Mouse (Mus musculus): ENCODE data around the gene Rbm19.
"Not testable (repeated sequence)": the region's sequence is repeated elsewhere in the genome, so short reads cannot be mapped to it uniquely, and the experiment has no call there.

The Rbm19 gene

DNA sequence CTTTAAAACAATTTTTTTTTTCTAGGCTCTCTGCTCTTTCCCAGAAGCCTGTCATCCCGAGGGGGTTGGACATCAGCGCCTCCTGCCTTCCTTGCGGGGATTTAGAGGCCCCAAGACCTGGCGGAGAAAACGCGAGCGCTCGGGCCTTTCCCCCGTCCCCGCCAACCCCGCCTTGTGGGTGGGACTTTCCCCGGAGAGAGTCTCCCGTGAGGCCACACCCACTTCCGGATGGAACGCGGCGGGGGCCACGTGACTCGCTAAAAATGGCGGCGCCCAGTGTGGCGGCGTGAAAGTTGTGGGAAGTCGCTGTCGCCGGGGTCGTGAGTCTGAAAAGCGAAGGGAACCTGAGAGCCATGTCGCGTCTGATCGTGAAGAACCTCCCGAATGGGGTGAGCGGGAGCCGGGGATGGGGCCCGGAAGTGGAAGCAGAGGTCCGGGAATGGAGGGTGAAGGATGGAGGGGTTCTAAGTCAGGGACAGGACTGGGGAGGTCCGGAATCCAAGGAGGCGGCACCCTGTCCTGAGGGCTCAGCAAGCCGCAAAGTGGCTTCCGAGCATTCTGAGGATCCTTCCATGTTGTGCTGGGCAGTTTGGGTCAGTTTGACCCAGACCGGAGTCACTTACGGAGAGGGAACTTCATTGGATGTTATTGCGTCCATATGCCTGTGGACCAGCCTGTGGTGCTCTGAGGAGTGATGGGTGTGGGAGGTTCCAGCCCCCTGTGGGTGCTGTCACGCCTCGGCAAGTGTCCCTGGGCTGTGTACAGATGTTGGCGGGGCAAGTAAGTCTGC is at the start of gene Rbm19:
Gene Rbm19, plus strand, starts transcription at position 205 of the 790 bp plus-strand sequence.
- DNase-seq (ENCODE audit: low spot score in 2 of 2), result peak; percentile 87 to 96

GRCm38 (mm10) chr5:120067266-120067665 is 49.0 kb upstream of the Rbm19 start:
- DNase-seq (ENCODE audit: low spot score in 2 of 2), result no peak

DNA sequence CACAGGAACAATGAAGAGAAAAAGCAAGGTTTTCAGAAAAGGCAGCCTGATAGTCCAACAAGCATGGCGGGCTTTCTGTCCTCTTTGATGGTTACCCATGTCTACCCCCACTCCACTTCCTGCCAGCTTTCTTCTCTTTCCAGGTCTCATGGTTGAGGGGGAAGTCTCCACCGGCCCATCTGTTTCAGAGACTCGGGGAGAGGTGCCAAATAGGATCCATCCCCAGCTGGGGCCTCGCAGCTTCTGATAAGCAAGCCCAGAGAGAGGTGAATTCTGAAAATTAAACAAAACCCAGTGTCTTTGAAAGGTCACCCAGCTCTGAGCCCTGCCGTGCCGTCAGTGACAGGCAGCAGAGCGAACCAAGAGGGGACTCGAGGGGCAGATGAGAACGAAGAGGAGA is 42.2 kb upstream of the Rbm19 start:
- DNase-seq (ENCODE audit: low spot score in 2 of 2), result no peak

DNA sequence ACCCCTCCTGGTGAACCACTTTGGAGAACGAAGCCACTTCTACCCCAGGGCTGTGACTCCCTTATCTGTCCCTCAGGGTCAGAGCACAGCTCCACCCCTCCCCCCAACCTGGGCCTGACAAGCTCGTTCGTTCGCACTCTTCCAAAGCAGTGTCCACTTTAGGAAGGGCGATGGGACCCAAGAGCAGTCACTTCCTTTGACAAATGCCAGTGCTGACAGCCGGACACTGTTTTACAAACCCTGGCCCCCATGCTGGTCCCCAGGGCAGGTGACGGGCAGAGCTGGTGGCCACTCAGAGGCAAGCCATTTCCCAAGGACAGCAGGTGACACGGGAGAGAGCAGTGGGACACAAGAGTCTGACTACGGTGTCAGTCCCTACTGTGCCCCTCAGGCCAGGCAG is 36.2 kb upstream of the Rbm19 start:
- DNase-seq (ENCODE audit: low spot score in 2 of 2), result no peak

GRCm38 (mm10) chr5:120080468-120080867 is 35.8 kb upstream of the Rbm19 start:
- DNase-seq (ENCODE audit: low spot score in 2 of 2), result no peak

DNA sequence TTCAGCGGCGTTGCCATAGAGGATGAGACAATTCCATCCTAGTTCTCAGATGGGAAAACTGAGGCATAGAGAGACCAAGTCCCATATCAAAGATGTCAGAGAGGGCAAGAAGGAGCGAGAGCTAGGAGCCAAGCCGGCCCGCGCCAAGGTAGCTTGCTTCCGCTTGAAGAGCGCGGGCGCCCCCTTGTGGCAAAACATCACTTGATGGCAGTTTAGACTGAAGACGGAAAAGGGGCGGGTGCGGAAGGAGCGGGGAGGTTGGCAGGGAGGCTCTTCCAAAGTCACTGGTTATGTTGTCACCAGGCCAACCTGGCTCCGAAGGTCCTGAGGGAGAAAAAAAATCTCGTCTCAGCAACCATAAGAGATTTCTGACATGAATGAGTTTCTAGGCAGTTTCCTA is 27.7 kb upstream of the Rbm19 start:
- DNase-seq (ENCODE audit: low spot score in 2 of 2), result peak; percentile 73 to 91

DNA sequence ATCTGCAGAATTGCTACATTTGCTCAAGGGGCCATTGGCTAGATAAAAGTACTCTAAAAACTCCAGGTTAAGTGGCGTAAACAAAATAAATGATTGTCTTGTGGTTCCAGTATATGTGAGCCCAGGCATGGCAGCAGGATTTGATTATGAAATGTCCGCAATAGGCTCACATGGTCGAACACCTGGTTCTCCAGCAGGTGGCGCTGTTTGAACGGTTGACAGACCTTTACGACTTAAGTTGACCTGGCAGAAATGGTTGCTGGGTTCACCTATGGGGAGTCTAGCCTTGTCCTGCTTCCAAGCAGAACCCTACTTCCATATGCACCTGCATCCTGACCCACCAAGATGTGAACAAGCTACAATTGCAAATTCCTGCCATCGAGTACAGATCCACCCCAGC is 21.7 kb upstream of the Rbm19 start:
- DNase-seq (ENCODE audit: low spot score in 2 of 2), result no peak

DNA sequence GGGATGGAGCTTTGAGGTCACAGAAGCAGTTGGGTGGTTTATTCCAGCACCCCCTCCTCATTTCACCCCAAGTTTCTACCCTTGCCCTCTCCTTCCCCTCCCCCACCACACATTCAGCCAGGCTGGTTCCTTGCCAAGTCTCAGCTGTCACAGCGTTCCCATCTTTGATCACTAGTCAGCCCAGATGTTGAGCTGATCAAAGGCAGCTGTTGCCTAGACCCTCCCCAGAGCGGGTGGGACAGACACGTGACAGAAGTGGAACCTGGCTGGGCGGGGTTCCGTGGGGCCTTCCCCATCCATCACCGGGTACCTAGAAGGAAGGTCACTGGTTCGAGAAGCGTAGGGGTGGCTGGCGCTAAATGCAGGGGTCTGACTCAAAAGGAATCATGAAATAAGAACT is 19.2 kb upstream of the Rbm19 start:
- DNase-seq (ENCODE audit: low spot score in 2 of 2), result no peak

DNA sequence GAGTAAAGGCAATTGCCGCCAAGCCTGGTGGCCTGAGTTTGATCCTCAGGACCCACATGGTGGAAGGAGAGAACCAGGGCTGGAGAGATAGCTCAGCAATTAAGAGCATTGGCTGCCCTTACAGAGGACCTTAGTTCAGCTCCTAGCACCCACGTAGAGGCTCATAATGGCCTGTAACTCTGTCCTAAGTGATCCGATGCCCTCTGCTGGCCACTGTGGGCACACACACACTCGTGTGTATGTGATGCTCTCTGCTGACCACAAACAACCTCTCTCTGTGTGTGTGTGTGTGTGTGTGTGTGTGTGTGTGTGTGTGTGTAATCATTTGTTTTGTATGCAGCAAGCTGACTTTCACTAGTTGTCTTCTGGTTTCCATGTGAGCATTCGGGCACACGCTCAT is 15.5 kb upstream of the Rbm19 start:
- DNase-seq (ENCODE audit: low spot score in 2 of 2), result no peak

GRCm38 (mm10) chr5:120102097-120102496 is 14.2 kb upstream of the Rbm19 start:
- no peak for DNase-seq (ENCODE audit: low spot score in 2 of 2)

DNA sequence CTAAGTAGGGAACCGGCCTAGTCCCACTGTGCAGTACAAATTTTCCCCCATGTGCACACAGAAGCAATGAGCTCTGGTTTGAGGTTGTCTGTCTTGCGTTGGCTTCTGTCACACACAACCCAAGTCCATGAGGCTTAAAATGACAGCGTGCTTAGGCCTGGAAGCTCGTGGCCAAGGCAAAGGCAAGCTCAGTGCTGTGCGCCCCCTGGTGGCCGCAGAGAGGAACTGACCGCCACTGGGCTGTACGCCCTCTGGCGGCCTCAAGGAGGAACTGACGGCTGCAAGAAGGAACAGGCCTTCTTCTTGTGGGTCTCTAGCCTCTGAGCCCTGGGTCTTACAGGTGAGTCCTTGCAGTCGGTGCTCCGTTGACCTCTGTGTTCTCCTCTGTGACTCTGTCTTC is 13.5 kb upstream of the Rbm19 start:
- DNase-seq (ENCODE audit: low spot score in 2 of 2), result peak in 1 of 2 experiments; percentile 49

DNA sequence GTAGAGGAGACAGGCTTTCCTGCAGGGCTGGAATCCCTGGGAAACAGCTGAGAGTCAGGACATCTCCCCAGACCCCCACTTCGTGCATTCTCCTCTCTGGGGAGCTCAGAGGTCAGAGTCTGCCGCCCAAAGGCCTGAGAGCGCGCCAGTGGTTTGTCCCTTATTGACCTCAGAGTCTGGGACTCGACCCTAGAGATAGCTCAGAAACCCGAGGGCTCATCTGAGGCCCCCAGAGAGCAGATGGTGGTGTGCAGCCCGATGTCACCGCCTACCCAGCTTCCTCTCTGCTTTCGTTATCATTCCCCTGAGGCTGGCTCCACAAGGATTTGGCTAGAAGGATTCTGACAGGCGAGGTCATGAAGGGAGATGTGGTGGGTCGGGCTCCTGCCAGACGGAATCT is 12.8 kb upstream of the Rbm19 start:
- DNase-seq (ENCODE audit: low spot score in 2 of 2), result no peak

DNA sequence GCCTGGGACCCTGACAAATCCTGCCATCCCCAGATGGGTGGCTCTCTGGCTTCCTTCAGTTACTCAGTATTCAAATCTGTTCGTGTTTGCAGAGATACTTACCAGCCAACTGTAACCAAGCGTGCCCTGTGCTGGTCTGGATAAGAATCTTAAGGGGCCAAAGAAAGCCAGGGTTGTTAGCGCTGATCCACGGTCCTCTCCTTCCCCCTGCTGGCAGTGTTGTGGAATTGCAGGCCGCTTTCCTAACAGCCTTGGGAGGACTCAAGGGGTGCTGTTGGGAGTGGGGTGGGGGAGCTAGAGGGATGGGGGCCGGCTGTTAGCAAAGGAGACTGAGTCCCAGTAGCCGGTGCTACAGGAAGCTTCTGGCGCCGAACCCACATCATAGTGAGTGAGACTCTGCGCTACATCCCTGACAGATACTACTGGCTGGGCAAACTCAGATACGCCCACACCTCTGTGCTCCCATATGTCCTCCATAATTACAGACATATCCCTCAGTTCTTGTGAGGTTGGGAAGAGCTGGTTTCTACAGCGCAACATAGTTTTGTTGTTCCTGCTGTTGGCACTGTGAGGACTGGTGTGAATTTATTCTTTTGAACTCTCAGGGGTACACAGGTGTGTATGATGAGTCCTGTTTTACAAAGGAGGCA is 9.7 kb upstream of the Rbm19 start:
- DNase-seq (ENCODE audit: low spot score in 2 of 2), result no peak

DNA sequence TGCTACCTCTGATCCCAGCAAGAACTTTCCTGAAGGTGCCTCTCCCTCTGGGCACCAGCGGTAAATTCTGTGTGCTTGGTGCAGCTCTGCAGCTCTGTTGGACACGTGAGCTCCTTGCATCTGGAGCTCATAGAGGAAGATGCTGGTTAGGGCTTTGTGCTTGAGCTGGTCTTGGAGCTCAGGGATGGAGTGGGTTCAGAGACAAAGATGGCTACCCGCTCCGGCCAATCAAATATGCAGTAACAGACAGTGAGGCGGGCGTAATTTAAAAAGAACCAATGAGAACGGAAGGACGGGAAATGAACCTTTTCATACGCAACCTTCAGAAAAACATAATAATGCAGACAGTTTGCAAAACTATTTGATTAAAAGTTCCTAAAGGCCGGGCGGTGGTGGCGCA is 1.9 kb upstream of the Rbm19 start:
- DNase-seq (ENCODE audit: low spot score in 2 of 2), result no peak

GRCm38 (mm10) chr5:120117161-120117560 is 896 bp downstream of the Rbm19 start:
- DNase-seq (ENCODE audit: low spot score in 2 of 2), result not testable (repeated sequence)

- DNase-seq (ENCODE audit: low spot score in 2 of 2), result no peak
Observed at GRCm38 (mm10) chr5:120124881-120125690, 8.8 kb downstream of the Rbm19 start.

DNA sequence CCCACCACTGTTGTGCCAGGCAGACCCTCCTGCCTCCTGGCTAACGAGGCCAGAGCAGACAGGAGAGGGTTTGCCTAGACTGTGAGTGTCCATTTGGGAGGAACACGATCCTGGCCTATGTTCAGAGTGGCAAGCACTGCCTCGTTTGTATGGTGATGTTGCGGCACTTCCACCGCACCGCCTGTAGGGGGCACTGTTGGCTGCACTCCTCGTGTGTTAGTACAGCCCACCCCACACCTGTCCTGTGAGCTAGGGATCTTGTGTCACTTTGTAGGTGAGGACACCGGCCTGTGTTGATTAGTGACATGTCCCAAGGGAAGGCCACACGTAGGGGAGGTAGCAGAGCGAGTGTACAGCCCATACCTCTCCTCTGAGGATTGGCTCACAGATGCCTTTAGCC is 11.4 kb downstream of the Rbm19 start:
- no peak for DNase-seq (ENCODE audit: low spot score in 2 of 2)

DNA sequence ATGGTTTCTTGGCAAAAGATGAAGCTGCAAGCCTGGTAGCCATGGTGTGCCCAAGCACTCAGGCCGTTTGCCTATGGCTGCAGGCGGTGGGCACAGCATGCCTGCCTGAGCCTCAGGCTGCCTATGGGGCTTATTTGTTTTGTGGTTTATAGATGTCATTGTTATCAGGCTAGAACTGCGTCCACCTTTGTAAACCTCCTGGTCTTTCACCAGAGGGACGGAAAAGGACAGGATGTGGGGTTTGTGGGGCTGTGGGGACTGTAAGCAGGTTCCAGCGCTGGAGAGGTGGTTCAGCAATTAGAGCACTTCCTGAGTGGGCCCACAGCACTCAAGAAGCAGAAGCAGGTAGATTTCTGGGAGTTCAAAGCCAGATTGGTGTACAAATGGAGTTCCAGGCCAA is 12.2 kb downstream of the Rbm19 start:
- no peak for DNase-seq (ENCODE audit: low spot score in 2 of 2)

- no peak for DNase-seq (ENCODE audit: low spot score in 2 of 2)
Observed at GRCm38 (mm10) chr5:120129070-120129469, 12.8 kb downstream of the Rbm19 start.

GRCm38 (mm10) chr5:120129761-120130160 is 13.5 kb downstream of the Rbm19 start:
- DNase-seq (ENCODE audit: low spot score in 2 of 2), result no peak

DNA sequence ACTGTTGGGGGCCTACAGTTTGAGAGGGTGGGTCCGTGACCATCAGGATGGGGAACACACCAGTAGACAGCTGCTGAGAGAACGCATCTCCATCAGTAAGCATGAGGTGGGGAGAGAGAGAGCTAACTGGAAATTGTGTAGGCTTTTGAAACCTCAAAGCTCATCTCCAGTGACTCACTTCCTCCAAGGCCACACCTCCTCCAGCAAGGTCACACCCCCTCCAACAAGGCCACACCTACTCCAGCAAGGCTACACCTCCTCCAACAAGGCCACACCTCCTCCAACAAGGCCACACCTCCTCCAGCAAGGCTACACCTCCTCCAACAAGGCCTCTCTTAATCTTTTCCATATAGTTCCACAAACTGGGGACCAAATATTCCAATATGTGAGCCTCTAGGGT is 13.9 kb downstream of the Rbm19 start:
- DNase-seq (ENCODE audit: low spot score in 2 of 2), result no peak

- no peak for DNase-seq (ENCODE audit: low spot score in 2 of 2)
Observed at GRCm38 (mm10) chr5:120131600-120131999, 15.3 kb downstream of the Rbm19 start.

DNA sequence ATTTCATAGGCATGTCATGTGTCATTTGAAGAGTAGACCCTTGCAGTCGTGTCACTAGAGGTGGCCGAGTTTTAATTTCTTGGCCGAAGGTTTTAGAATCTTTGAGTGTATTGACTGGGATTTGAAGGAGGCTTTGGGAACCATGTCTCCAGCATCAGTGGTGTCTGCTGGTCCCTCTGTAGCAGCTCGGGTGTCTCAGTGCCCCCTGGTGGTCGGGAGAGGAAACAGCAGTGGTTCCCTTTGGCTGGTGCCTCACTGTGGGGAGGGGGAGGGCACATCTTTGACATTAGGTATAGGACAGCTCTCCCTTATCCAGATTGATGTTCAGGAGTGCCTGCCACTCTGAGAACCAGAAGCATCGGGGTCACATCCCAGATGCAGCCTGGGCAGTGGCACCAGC is 17.7 kb downstream of the Rbm19 start:
- DNase-seq (ENCODE audit: low spot score in 2 of 2), result peak in 1 of 2 experiments; percentile 39

Measured in urinary bladder, postnatal 4 days (tissue).